Mouse (Mus musculus) T-helper 1 cell (primary cell): Measurements from ENCODE around the gene Ror1.

Experiments used
- in situ Hi-C: fragments of 300-600 bp; cut with MboI, MseI; formaldehyde crosslinking; loops from one replicate; pipeline ENCODE4 v1.15.1; 2025; ENCODE audit warnings: high pct_unique_total_duplicates

Gene Ror1

DNA sequence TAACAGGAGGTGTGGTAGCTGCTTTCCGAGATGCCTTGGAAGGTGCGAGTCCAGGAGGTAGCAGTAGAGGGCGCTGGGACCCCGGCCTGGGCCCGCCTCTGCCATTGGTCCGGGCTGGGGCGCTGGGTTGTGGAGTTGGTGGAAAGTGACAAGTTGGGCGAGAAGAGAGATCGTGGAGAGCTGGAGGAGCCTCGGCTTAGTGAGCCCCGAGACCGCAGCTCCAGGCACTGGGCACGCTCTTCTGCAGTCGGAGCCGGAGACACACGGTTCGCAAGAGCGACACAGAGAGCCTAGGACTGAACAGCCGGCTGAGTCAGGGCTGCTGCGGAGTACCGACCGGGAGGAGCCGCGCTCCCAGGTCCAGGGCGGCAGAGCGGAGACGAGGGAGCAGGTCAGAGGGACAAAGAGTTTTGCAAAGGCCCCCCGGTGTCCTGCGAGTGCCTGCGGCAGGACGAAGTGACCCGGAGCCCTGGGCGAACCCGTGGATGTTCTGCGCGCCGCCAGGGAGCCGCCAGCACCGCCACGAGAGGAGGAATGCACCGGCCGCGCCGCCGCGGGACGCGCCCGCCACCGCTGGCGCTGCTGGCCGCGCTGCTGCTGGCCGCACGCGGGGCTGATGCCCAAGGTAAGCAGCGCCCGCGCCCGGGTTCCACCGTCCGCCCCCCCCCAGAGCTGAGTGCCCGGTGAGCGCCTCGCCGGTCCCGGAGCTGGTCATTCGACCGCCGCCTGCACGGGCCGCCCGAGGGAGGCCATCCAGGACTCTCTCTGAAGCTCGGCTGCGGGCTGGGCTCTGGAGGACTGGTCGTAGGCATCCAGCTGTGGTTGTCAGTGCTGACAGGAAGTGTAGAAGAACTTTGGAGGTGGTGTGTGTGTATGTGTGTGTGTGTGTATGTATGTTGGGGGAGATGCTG is at the start of gene Ror1:
Ror1 (plus strand) TSS at position 107 of the 911 bp plus-strand sequence.
- in situ Hi-C loops, result loop anchor here (10.0 kb wide), 1 partner anchor 439 kb away; no protein-coding TSS in a partner anchor

DNA sequence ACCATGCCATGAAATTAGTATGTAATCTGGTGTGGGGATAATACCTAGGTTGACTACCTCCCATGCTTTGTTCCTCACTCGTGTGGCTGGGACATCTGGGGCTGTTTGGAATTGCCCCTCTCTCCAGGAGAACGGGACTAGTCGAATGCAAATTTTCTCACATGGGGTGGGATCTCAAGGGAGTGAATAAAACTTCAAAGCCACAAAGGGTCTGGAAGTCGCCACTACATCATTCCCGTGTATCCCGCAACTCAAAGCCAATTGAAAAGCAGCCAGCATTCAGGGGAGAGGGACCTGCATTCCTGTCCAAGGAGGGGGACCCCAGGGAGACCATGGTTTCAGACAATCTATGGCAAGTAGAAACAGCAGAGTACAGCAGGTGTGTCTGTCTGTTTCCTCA is 48.5 kb upstream of the Ror1 start:
- in situ Hi-C loops, result loop anchor here (25.0 kb wide), 1 partner anchor 490 kb away; no protein-coding TSS in a partner anchor

DNA sequence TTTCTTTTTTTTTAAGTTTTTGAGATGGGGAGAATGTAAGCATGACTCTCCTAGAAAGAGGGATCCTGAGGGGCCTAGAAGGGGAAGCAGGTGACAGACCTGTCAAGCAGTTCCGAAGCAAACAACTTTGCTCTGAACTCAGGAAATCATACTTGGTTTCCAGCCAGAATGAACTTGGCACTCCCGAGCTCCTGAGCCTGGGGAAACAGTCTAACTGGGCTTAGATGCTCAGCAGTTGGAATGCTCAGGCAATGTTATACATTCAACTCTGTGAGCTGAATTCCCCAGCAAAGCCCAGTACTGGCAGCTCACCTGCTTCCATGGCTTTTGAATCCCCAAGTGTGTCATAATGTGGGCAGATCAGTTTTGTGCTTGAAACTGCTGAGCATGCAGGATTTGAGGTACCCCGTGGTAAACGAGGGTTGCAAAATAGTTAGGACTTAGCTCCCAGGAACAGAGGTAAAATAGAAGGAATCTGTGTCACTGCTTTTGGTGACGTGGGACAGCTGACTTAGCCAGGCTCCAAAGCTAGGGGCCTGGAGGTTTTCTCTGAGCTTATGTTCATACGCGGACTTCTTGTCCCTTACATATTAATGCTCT is 47.1 kb upstream of the Ror1 start:
- in situ Hi-C loops, result loop anchor here (25.0 kb wide), 1 partner anchor 489 kb away; no protein-coding TSS in a partner anchor

DNA sequence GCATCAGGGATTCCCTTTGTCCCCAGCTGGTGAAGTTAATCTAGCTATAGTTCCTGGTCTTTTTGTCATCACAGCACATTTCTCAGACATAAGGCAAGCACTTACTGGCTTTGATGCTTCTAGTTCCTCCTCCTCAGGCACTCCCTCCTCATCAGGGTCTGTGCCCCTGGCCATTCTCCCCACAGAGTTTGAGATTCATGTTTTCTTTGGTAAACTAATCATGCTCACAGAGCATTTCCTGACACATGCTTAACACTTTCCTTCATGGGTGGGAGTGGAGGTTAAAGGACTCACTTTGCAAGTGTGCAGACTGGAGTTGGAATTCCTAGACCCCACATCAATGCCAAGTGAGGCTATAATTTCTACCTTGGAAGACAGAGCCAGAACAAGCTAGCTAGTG is 43.8 kb upstream of the Ror1 start:
- in situ Hi-C loops, result no loop called here

DNA sequence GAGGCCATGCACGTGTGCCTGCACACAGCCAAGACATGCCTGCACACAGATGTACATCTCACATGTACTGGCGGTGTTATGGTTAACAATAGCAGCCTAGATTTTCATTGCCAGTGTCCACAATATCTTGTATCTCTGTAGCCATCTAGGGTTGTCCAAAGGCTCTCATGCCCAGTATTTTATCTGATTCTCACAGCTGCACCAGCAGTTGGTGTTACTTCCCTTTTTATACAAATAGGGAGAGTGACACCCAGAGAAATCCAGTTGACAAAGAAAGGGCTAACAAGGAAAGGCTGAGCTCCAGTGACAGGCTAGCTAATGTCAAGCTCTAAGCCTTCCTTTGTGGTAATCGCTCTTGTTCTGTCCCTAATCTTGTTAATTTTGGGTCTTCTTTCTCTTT is 43.3 kb upstream of the Ror1 start:
- in situ Hi-C loops, result no loop called here

DNA sequence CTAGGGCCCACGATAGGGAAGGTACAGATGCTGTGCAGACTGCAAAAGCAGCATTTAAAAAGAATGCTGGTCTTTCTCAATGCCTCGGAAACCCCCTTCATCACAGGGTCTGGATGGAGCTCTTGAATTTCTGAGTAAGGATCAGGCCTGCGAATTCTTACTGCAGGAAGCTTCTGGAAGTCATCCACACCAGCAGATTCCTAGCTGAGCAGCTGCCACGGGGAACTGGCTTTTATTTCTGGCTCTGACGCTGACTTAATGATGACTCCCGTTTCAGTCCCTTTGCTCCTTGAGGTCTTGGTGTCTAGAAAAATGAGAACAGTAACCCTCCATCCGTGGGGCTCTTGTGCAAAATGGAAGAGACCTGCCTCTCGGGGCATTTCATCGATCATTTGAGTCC is 39.5 kb upstream of the Ror1 start:
- in situ Hi-C loops, result no loop called here

DNA sequence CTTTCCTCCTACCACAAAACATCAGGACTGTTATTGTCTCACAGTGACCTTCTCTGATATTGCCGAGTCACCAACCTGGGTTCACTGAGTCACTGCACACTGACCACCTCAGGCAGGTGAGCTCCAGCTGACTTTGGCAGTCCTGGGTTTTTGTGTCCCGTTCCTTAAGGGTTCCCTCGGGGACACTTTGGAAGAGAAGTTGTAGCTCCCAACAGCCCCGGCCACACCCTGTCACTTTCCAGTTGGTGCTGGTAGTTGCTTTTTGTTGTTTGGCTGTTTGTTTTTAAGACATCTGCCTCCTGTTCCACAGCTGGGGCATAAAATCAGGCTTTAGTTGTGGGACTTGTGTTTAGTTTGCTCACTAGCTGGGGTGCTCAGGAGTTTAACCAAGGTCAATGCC is 39.1 kb upstream of the Ror1 start:
- in situ Hi-C loops, result no loop called here

DNA sequence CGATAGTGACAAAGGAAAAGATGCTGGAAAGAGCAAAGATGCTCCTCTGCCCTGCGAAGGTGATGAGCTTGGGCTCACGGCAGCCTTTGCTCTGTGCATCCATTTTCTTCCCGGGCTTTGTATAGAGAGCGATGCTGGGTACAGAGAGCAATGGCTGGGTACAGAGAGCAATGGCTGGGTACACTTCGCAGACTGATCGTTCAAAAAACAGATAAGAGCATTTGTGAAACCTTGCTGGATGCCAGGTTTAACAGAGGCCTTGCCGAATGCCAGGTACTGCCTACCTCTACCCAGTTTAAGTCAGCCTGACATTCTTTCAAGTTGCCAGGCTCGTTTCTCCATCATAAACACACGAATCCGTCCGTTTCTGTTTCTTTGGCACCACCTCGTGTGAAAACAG is 38.2 kb upstream of the Ror1 start:
- in situ Hi-C loops, result no loop called here

DNA sequence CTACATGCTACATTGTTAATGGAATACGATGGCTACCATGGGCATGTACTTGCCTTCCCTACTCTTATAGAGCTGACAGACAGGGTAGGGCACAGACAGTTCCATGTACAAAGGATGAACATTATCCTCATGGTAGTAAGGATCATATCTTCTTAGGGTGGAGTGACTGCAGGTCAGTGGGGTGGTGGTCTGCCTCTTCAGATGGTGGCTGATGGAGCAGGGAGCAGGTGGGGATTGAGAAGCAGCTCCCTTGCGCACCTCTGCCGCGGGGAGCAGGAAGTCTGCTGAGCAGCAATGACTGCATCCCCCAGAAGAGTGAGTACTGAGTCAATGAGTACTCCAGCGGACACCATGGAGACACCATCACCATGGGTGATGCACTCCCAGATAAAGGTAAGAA is 37.0 kb upstream of the Ror1 start:
- in situ Hi-C loops, result no loop called here

DNA sequence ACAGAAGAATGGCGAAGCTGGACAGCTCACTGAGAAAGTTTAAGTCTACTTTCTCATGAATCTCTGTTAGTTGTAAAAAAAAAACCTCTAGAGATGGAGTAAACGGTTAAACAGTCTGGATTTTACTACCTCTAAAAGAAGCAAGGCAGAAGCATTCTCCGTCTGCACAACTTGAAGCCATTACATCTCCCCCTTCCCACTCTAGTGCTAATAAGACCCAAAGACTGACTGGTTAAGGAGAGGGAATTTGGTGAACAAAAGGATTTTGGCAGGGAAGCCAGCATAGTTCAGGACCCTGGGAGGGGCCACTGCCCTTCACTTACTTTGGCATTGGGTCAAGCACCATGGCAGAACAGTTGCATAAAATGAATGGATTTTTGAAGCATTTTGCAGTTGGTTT is 35.8 kb upstream of the Ror1 start:
- in situ Hi-C loops, result no loop called here

DNA sequence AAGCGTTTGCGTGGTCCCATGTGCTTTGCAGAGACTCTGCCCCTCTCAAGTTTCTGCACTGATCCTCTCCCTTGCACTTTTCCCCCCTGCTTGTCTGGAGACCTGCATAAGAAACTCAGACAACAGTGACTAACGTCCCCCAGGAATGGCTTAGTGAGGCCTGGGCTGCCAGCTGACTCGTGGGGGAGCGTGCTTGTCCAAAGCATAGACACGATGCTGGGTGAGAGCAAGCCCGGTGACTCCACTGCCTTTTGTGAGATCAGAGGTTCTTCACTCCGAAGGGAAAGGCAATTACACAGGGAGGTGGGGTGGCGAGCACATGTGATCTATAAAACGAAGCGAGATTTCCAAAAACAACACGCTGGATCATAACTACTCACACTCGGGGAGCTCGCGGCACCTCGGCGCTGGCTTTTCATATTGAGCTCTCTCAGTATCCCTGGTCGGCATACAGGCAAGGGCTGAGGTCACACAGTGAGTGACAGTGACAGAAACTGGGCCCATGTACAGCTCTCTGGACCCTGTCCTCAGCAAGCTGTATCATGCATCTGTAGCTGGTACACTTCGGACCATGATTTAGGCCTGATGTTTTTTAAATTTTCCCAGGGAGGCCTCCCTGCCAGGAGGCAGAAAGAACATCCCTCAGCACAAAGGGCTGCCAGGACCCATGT is 34.1 kb upstream of the Ror1 start:
- in situ Hi-C loops, result no loop called here

DNA sequence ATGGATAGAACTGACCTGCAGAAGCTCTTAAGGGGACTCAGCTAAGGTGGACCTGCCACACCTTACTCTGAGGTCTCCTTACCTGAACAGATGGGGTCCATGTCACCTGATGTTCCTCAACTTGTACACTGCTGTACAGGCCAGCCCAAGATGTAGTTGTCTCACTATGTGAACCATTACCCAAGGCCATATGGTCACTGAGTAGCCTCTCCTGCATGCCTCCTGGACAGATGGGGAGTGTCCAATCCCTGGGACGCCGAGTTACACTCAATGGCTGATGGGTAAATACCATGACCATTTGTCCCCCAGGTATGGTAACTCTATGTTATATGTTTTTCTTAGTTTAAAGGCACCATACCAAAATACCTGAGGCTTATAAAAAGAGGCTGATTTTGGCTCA is 29.9 kb upstream of the Ror1 start:
- in situ Hi-C loops, result no loop called here

DNA sequence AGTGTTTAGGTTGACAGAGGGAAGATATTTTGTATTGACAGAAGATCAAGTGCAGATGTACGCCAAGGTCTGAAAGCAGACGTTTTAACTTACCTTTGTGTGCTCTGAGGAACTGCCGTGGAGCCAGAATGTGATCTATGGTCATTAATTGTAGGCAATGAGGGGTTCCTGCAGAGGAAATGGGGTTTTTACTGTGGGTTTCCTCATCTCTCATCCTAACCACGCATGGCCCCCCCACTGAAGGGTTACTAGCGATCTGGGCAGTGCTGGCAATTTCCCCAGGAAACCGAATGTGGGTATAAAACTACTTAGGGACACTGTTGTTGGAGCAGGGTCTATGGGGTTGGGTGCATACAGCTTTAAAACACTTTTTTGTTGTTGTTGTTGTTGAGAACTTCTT is 25.5 kb upstream of the Ror1 start:
- in situ Hi-C loops, result no loop called here

DNA sequence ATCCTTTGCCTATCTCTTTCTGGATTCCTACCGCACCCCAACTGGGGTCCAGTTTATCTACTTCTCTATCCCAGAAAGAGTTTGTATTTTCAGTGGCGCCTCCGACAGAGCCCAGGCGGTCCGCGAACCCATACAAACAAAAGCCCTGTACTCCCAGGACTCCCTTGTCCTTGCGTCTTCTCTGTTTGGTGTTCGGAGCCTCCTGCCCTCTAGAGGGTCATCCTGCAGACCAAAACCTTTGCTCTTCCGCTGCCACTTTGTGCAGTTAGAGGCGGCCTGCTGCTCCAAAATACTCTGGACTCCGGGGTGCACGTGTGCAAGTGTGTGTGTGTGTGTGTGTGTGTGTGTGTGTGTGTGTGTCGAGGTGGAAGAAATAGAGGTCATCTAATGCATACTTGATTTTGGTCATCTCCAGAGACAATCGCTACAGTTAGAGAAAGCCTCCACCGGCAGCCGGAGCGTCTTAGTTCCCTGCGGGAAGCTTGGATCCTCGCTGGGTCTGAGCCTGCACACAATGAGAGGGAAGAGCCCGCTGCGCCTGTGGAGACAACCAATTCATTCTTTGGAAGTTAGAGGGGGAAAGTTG is 1.1 kb downstream of the Ror1 start:
- in situ Hi-C loops, result loop anchor here (10.0 kb wide), 1 partner anchor 438 kb away; no protein-coding TSS in a partner anchor

DNA sequence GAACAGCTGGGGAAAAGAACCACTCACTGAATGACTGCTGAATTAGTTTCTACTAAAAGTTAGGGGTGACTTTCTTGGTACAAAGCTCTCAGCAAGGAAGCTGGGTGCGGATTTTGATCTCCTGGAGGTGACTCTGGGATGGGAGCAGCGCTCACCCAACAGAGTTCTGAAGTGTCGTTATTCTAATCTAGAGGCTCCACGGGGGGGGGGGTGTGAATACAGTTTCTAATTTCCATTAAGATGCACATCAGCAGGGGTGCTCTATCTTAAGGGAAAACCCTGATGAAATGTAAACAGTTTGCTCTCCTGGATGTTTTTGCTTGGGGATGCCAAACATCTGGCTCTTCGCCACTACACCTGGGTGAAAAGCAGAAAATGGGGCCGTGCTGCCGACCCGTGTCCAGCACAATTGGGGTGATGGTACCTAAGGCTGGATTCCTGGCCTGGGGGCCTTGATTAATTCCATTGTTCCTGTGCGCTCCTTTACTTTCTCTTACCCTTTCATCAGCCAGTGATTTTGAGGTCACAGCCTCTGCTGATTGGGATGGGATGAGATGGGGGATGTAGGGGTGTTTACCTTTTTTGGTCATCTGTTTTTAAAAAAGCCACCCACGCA is 1.9 kb downstream of the Ror1 start:
- in situ Hi-C loops, result loop anchor here (10.0 kb wide), 1 partner anchor 437 kb away; no protein-coding TSS in a partner anchor

DNA sequence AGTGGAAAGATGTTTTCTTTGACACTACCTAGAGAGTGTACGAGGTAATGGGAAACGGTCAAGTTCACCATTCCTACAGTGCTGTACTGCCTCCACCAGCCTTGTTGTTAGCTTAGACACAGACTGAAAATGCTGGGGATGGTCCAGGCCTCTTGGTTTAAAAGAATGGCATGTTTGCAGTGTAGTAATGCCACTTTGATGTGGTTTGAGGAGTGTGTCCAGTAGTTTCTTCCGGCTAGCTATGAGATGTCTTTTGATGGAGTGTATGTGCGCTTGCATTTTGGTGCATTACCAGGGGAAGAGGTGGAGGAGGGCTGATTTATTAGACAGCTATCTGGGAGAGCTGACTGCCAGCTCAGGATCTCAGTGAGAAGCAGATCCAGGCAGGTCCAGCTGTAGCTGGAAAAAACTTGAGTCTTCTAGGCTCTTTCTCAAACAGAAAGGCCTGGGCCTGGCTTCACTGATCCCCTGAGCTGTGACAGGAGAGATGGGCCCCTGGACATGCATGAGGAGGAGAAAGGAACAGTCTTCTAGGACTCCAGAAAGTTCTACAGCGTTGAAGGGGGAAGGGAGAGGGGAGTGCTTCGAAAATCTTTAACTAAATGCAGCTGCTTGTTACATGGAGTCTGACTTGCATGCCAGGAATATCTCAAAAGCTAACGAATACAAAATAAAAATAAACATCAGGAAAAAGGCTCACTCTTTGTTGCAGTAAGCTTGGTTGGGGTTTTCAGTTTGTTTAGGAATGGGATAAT is 5.7 kb downstream of the Ror1 start:
- in situ Hi-C loops, result no loop called here

DNA sequence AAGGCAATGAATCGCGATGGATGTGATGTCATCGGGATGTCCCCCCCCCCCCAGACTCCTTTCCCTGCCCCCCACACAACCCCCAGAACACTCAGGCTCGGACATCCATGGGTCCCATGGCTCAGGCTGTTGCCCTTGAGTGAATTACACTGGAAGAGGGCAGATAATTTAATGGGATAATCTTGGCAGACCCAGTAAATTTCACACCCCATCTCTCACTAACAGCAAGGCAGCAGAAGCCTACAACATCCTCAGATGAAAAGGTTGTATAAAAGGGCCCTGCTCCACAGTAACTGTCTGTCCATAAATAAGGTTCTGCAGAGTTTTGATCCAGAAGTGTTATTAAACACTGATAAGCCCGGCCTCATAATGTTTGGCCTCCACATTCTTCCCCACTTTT is 6.3 kb downstream of the Ror1 start:
- in situ Hi-C loops, result no loop called here

DNA sequence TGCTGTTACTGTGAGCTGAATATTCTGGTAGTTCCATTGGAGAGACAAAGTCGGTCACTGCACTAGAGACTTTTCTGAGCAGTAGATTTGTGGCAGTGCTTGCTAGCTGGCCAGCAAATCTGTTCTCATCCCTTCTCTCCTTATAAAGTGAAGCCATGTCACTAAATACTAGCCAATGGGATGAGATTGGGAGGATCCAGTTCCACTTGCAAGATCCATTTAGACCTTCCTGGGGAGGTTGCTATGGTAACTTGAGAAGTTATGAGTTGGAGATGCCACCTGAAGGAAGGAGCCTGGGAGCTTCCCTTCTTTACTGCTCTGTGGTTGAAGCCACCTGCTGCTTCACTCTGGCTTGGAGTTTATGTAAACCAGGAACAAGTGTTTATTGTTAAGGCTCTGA is 8.7 kb downstream of the Ror1 start:
- in situ Hi-C loops, result no loop called here

DNA sequence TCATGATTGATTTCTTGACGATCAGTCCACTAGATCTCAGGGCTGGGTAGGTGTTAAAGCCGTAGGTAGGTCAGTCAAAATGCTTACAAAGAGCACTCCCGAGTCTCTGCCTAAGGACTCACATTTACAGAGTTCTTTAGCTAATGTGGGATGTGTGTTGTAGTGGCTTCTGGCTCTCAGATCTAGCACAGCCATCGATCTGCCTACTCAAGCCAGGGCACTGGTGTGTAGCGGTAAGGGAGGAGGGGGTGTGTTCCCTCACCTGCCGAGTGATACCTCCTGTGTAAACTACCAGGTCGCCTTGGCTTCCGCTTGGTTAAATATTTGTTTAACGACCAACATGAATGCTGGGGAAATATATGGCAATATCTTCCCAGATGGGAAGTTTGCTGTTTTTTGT is 12.0 kb downstream of the Ror1 start:
- in situ Hi-C loops, result no loop called here

DNA sequence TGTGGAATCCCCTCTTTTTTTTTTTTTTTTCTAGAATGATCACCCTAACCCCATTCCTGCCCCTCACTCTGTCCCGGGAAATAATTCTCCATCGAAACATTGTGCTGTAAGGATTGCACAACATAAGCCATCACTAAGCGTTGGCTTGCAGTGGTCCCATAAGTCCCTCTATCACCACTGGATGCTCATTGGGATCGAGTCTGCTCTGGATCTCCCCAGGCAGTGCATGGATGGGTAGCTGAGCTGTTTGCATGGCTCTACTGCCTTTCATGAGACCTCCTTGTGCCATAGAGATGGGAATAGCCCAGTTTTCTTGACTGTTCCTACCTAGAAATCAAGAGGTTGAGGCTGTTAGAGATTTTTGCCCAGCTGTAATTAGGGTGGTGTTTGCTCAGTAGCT is 13.0 kb downstream of the Ror1 start:
- in situ Hi-C loops, result no loop called here

DNA sequence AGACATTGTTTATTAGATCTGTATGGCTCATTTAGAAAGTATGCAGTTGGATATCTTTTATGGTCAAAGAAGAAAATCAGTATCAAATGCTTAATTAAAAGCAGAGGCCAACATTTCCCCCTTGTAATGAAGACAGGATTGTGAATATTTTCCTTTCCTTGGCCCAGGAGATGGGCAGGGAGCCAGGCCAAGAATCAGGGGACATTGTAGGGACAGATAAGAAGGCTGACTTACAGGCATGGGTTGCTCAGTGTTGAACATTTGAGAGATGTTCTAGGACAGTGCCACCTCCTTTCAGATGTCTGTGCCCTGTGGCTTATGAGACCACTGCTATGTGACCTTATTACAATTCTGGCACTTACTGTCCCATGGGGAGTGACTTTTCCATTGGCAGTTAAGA is 18.6 kb downstream of the Ror1 start:
- in situ Hi-C loops, result no loop called here
